Mouse (Mus musculus) kidney, embryonic 14.5 days (tissue): ENCODE measurements at regions not wholly inside any gene's neighbourhood (a gene's known extent, or its start where the extent isn't known, plus 50 kb on each side); places are given as distances from the start of the nearest gene placed in this dataset.

Experiments
- ATAC-seq: fragments of 200-750 bp; cut with Nextera tagmentation; 2 replicates; pipeline ENCODE4 v1.8.0; 2017; ENCODE audit warnings: moderate number of reproducible peaks, mild to moderate bottlenecking, moderate TSS enrichment, moderate library complexity; ENCODE audit not compliant: low FRiP score, low TSS enrichment
- H3K27ac ChIP-seq: fragments of 300-500 bp; sonication (generic); 2 replicates; pipeline ENCODE4 v1.5.1; 2014; ENCODE audit warnings: low read depth, mild to moderate bottlenecking, low read length, moderate library complexity, mixed read lengths
- H3K27me3 ChIP-seq: fragments of 300-500 bp; sonication (generic); 2 replicates; pipeline ENCODE4 v1.6.1; 2014; ENCODE audit warnings: mild to moderate bottlenecking, low read length; ENCODE audit not compliant: control insufficient read depth, insufficient read depth
- H3K36me3 ChIP-seq: fragments of 300-500 bp; sonication (generic); 2 replicates; pipeline ENCODE4 v1.6.1; 2014; ENCODE audit warnings: low read length, mixed read lengths; ENCODE audit not compliant: control insufficient read depth, insufficient read depth
- H3K4me1 ChIP-seq: fragments of 300-500 bp; sonication (generic); 2 replicates; pipeline ENCODE4 v1.6.1; 2014; ENCODE audit warnings: low read length, mixed read lengths; ENCODE audit not compliant: control insufficient read depth, insufficient read depth
- H3K4me2 ChIP-seq: fragments of 300-500 bp; sonication (generic); replicated peaks from 2 replicates; pipeline ENCODE4 v1.6.1; 2014; ENCODE audit warnings: low read depth, mild to moderate bottlenecking, low read length
- H3K4me3 ChIP-seq: fragments of 300-500 bp; sonication (generic); 2 replicates; pipeline ENCODE4 v1.5.1; 2014; ENCODE audit warnings: mild to moderate bottlenecking, low read length
- H3K9ac ChIP-seq: fragments of 300-500 bp; sonication (generic); 2 replicates; pipeline ENCODE4 v1.6.1; 2014; ENCODE audit warnings: low read depth, mild to moderate bottlenecking, low read length, moderate library complexity
- H3K9me3 ChIP-seq: fragments of 300-500 bp; sonication (generic); 2 replicates; pipeline ENCODE4 v1.6.1; 2016; ENCODE audit warnings: low read length; ENCODE audit not compliant: control insufficient read depth
- WGBS: fragments of 180-500 bp; shearing (Covaris S2); extraction: QIAGEN DNeasy Blood & Tissue Kit; methylation state at CpG from one replicate; pipeline ENCODE4 v1.1.7; 2014; 5-methylcytosine and 5-hydroxymethylcytosine counted together

- Histone ChIP-seq H3K9ac (no peak overlapping the region), H3K4me2 (no peak overlapping the region), H3K27me3 (no peaks in the 10 kb centered on the region), H3K9me3 (no peaks in the 10 kb centered on the region), H3K4me3 (no peak overlapping the region), H3K4me1 (no peaks in the 10 kb centered on the region), H3K27ac (no peak overlapping the region), H3K36me3 (no peaks in the 10 kb centered on the region)
- ATAC-seq: no peak
- WGBS: 63% methylated on average over 3 of the region's 3 CpGs
Measured at GRCm38 (mm10) chr9:113324489-113324888, 383.6 kb downstream of the Pdcd6ip start.

GRCm38 (mm10) chr9:113309707-113310574 is 398.1 kb downstream of the Pdcd6ip start:
- no peak overlapping the region for H3K4me2 ChIP-seq
- H3K27me3 ChIP-seq: no peaks in the 10 kb centered on the region
- no peaks in the 10 kb centered on the region for H3K36me3 ChIP-seq
- no peak for ATAC-seq
- H3K4me3 ChIP-seq: no peak overlapping the region
- H3K4me1 ChIP-seq: no peaks in the 10 kb centered on the region
- WGBS: 79% methylated on average over 7 of the region's 7 CpGs
- no peaks in the 10 kb centered on the region for H3K9me3 ChIP-seq
- H3K9ac ChIP-seq: no peak overlapping the region
- no peak overlapping the region for H3K27ac ChIP-seq

DNA sequence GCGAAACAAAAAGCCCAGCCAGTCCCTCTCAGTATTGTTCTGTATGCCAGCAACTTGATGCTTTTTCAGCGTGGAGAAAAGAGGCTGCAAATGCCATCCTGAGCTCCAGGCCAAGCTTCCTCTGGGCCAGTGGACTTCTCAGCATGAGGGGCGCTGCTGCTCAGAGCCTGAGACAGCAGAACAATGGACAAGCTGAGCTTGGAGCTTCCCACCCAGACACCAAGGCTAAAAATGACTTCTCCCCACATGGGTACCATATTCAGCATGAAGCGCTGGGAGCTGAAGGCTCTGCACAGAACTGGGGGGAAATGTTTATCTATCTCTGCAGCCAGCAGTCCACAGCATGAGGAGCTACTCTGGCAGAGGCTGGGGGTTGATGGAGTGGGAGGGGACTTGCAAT is 402.3 kb downstream of the Pdcd6ip start:
- no peak overlapping the region for H3K27ac ChIP-seq
- no peak overlapping the region for H3K4me2 ChIP-seq
- H3K9ac ChIP-seq: no peak overlapping the region
- H3K27me3 ChIP-seq: no peaks in the 10 kb centered on the region
- 73% methylated on average over 4 of the region's 4 CpGs for WGBS
- no peaks in the 10 kb centered on the region for H3K4me1 ChIP-seq
- H3K36me3 ChIP-seq: no peaks in the 10 kb centered on the region
- no peaks in the 10 kb centered on the region for H3K9me3 ChIP-seq
- ATAC-seq: no peak
- no peak overlapping the region for H3K4me3 ChIP-seq

DNA sequence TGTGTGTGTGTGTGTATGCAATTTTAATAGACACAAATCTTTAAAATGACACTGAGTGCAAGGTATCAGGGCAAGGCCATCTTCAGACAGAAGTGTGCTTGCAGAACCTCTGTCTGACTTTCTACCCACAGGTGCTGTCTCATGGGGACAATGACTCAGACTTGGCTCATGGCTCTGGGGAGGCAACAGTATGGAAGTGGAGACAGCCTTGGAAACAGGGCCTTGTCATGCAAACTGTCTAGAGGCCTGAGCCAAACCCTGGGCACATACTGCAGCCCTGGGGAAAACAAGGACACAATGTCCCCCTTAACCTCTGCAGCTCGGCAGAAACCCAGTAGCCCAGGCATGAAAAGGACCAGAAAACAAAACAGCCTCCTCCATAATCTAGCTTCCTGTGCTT is 405.6 kb downstream of the Pdcd6ip start:
- 38% methylated on average over 1 of the region's 1 CpGs for WGBS
- no peak for ATAC-seq
- Histone ChIP-seq H3K4me1 (no peaks in the 10 kb centered on the region), H3K4me2 (no peak overlapping the region), H3K4me3 (no peak overlapping the region), H3K36me3 (no peaks in the 10 kb centered on the region), H3K27me3 (no peaks in the 10 kb centered on the region), H3K27ac (no peak overlapping the region), H3K9me3 (no peaks in the 10 kb centered on the region), H3K9ac (no peak overlapping the region)

- no peaks in the 10 kb centered on the region; the same call in 1 of the 2 replicates for H3K4me1 ChIP-seq
- no peaks in the 10 kb centered on the region for H3K27me3 ChIP-seq
- H3K36me3 ChIP-seq: no peaks in the 10 kb centered on the region
- 26% methylated on average over 2 of the region's 2 CpGs for WGBS
- no peak overlapping the region for H3K4me2 ChIP-seq
- H3K9me3 ChIP-seq: no peaks in the 10 kb centered on the region
- H3K27ac ChIP-seq: no peak overlapping the region
- ATAC-seq: 0 out of 2 replicates have a peak, but pooled peaks have one; percentile 29
- H3K9ac ChIP-seq: no peak overlapping the region
- H3K4me3 ChIP-seq: no peak overlapping the region
Measured at GRCm38 (mm10) chr9:113300846-113301245, 407.2 kb downstream of the Pdcd6ip start.

DNA sequence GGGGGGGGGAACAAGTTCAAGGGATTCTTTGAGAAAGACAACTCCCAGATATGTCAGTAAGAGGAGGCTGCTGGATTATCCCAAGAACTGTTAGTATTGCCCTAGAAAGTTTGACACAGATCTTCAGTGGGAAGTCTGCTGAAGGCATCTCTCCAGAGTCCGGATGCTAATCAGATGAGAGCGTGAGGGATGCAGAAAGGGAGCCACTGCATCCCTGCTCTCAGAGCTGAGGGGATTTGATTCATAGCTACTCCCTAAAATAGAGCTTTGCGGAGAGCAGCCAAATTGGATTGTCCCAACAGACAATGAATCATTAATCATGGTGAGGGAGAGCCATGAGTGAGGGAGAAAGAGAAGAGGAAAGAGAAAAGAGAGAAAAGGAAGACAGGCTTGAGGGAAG is 408.2 kb downstream of the Pdcd6ip start:
- Histone ChIP-seq H3K9me3 (no peaks in the 10 kb centered on the region), H3K4me1 (no peaks in the 10 kb centered on the region; the same call in 1 of the 2 replicates), H3K4me3 (no peak overlapping the region), H3K27ac (no peak overlapping the region), H3K9ac (no peak overlapping the region), H3K36me3 (no peaks in the 10 kb centered on the region), H3K4me2 (no peak overlapping the region), H3K27me3 (no peaks in the 10 kb centered on the region)
- WGBS: 17% methylated on average over 3 of the region's 3 CpGs
- ATAC-seq: no peak

- peak; percentile 77 for ATAC-seq
- Histone ChIP-seq H3K4me3 (no peak overlapping the region), H3K36me3 (no peaks in the 10 kb centered on the region), H3K9ac (no peak overlapping the region), H3K4me2 (no peak overlapping the region), H3K9me3 (no peaks in the 10 kb centered on the region), H3K27ac (no peak overlapping the region), H3K27me3 (no peaks in the 10 kb centered on the region), H3K4me1 (no peaks in the 10 kb centered on the region; the same call in 1 of the 2 replicates)
- 31% methylated on average over 5 of the region's 5 CpGs for WGBS
Measured at GRCm38 (mm10) chr9:113295850-113296467, 412.1 kb downstream of the Pdcd6ip start.

GRCm38 (mm10) chr9:113287397-113287796 is 420.7 kb downstream of the Pdcd6ip start:
- 30% methylated on average over 4 of the region's 4 CpGs for WGBS
- H3K27me3 ChIP-seq: no peaks in the 10 kb centered on the region
- H3K9me3 ChIP-seq: no peaks in the 10 kb centered on the region
- no peak overlapping the region for H3K9ac ChIP-seq
- no peak overlapping the region for H3K27ac ChIP-seq
- no peak overlapping the region for H3K4me2 ChIP-seq
- no peak overlapping the region for H3K4me3 ChIP-seq
- no peaks in the 10 kb centered on the region for H3K36me3 ChIP-seq
- H3K4me1 ChIP-seq: no peaks in the 10 kb centered on the region
- no peak for ATAC-seq

DNA sequence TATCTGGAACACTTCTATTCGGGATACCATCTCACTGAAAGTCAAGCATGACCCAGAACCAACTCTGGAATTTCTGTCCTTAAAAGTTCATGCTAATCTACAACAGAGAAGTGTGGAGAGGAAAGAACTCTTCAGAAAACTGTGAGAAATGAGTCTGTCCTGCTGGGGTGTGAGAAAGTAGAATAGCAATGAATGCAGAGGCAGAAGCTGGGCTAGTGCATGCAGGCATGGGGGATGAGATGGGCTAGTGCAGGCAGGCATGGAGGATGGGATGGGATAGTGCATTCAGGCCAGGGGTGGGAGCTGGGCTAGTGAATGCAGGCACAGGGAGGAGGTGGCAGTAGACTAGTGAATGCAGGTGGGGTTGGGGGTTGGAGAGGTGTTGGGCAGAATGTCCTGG is 424.8 kb downstream of the Pdcd6ip start:
- no peak for ATAC-seq
- no peak overlapping the region for H3K9ac ChIP-seq
- H3K27me3 ChIP-seq: no peaks in the 10 kb centered on the region

More for the DNA sequence above, 424.8 kb downstream of the Pdcd6ip start:
- Histone ChIP-seq H3K4me2 (no peak overlapping the region), H3K27ac (no peak overlapping the region), H3K36me3 (no peaks in the 10 kb centered on the region), H3K4me1 (no peaks in the 10 kb centered on the region), H3K9me3 (no peaks in the 10 kb centered on the region), H3K4me3 (no peak overlapping the region)
- 67% methylated on average over 1 of the region's 1 CpGs for WGBS
